Mouse (Mus musculus) layer of hippocampus, adult 2 months (tissue): ENCODE measurements around the gene 1110017D15Rik. TPM values are rescaled to one million over a fixed set of nuclear protein-coding genes. Genes with fewer than 3 reads are reported as not detected.

Experiments
- DNase-seq, 2 experiments: peaks; one replicate each; pipeline ENCODE4 v3.0.0; 2022; ENCODE audit warnings: low spot score in 2 of 2
- H3K27ac ChIP-seq: fragments of 200-600 bp; 2 replicates; pipeline ENCODE4 v1.8.1; 2022
- H3K4me3 ChIP-seq: fragments of 200-600 bp; 2 replicates; pipeline ENCODE4 v1.8.1; 2022; ENCODE audit warnings: mild to moderate bottlenecking
- CTCF ChIP-seq: fragments of 200-600 bp; conservative IDR thresholded peaks from 2 replicates; pipeline ENCODE4 v1.8.1; 2022; ENCODE audit warnings: antibody characterized with exemption, mild to moderate bottlenecking, moderate library complexity
- long read RNA-seq, 2 experiments: library from polyadenylated mRNA; stranded (forward); transcript quantifications; one replicate each; pipeline ENCODE4 v2.0.0; 2021; ENCODE audit warnings: borderline mapping rate in 2 of 2
- total RNA-seq, 2 experiments: library from RNA; stranded (reverse); gene quantifications; 2 replicates each; pipeline ENCODE4 v1.2.3; 2021

Gene 1110017D15Rik
- total RNA-seq, result 1 to 10 TPM; 4.5 to 6.1 TPM
- long read RNA-seq, experiment 1, partial matches to known transcripts, result 0 of 3 reads
- long read RNA-seq, experiment 1, other reads (novel, unspliced or antisense), result 1 of 3 reads
- long read RNA-seq, experiment 2, partial matches to known transcripts, result 1 of 5 reads
- long read RNA-seq, experiment 2, other reads (novel, unspliced or antisense), result 0 of 5 reads

DNA sequence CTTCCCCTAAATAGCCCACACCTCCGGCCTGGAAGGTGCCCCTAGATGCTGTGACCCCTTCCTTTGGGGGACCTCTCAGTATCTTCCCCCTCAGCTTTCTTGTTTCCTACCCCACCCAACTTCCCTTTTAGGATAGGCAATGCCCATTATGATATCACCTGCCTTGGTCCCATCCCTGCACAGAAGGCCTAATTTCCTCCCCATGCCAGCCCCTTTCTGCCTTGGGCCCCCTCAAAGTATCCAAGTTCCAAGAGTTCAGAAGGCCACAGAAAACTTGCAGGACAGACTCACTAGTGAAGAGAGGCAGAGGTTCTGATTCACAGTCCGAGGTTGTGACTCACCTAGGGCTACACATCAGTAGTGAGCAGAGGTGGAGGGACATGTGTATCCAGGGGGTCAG, at the start of gene 1110017D15Rik:
1110017D15Rik (minus strand) TSS at position 101 of the 400 bp plus-strand sequence.
- DNase-seq, result no peak
- no peak within 1 kb of the TSS for H3K4me3 ChIP-seq
- no peak for TF ChIP-seq CTCF
- H3K27ac ChIP-seq, result no peak within 1 kb of the TSS

- no peak for TF ChIP-seq CTCF
- Histone ChIP-seq H3K27ac (no peak overlapping the region), H3K4me3 (no peak overlapping the region; the same call in 1 of the 2 replicates)
- DNase-seq, result no peak
Measured at GRCm38 (mm10) chr4:41566123-41566522, 49.0 kb upstream of the 1110017D15Rik start.

- TF ChIP-seq CTCF, result no peak
- Histone ChIP-seq H3K27ac (no peak overlapping the region), H3K4me3 (no peak overlapping the region)
- no peak for DNase-seq
Measured at GRCm38 (mm10) chr4:41563297-41563696, 46.2 kb upstream of the 1110017D15Rik start.

GRCm38 (mm10) chr4:41557092-41557491, 40.0 kb upstream of the 1110017D15Rik start:
- peak overlapping the region; percentile 36 for H3K27ac ChIP-seq
- H3K4me3 ChIP-seq, result no peak overlapping the region
- TF ChIP-seq CTCF, result no peak
- peak in 1 of 2 experiments; percentile 29 for DNase-seq

GRCm38 (mm10) chr4:41556311-41556953, 39.3 kb upstream of the 1110017D15Rik start:
- no peak for TF ChIP-seq CTCF
- H3K4me3 ChIP-seq, result no peak overlapping the region
- no peak for DNase-seq
- H3K27ac ChIP-seq, result peak overlapping the region; percentile 28; the same call in 1 of the 2 replicates

- TF ChIP-seq CTCF, result no peak; the same call in 1 of the 2 replicates
- peak overlapping the region; percentile 16; the same call in 1 of the 2 replicates for H3K27ac ChIP-seq
Measured at GRCm38 (mm10) chr4:41554994-41555663, 38.0 kb upstream of the 1110017D15Rik start.

GRCm38 (mm10) chr4:41553116-41553515, 36.0 kb upstream of the 1110017D15Rik start:
- DNase-seq, result no peak
- no peak overlapping the region for H3K4me3 ChIP-seq
- no peak for TF ChIP-seq CTCF
- no peak overlapping the region for H3K27ac ChIP-seq

More at GRCm38 (mm10) chr4:41554994-41555663, 38.0 kb upstream of the 1110017D15Rik start:
- H3K4me3 ChIP-seq, result no peak overlapping the region
- DNase-seq, result peak in 1 of 2 experiments; percentile 36

- peak; percentile 91 for TF ChIP-seq CTCF
- H3K4me3 ChIP-seq, result no peak overlapping the region
- DNase-seq, result peak; percentile 63 to 68
- no peak overlapping the region for H3K27ac ChIP-seq
Measured at GRCm38 (mm10) chr4:41552529-41552928, 35.4 kb upstream of the 1110017D15Rik start.

DNA sequence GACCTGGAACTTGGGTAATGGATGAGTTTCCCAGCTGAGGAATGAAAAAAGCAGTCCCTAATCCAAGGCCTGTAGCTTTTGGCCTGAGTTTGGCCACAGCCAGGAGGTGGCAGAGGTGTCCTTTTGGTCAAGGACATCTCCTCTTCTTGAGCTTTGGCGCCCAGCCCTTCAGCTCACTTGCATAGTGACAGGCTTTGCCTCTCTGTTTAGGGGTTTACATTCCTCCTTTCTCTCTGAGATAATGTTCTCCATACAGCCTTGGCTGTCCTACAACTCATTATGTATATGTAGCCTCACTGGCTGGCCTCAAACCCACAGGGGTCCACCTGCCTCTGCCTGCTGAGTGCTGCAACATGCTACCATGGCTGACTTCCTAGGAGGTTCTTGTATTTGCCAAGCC, 30.0 kb upstream of the 1110017D15Rik start:
- no peak overlapping the region for H3K4me3 ChIP-seq
- H3K27ac ChIP-seq, result no peak overlapping the region
- DNase-seq, result no peak
- TF ChIP-seq CTCF, result no peak

DNA sequence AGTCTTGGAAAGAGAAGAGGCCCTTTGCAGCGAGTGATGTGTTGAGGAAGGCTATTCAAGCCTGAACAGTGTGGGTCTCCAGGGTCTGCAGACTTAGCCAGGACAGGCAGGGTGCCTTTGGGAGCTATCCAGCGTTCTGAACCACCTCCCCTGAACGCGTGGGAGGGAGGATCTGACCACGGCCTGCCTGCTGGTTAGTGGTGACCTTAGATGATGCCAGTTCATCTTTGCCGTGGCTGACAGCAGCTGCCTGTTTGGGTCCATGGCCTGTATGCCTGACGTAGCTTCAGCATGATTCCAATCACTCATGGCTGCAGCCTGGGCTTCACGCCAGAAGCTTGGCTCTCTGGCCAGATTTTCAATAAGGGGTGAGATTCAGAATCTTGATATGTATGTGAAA, 28.9 kb upstream of the 1110017D15Rik start:
- no peak for TF ChIP-seq CTCF
- no peak for DNase-seq
- no peak overlapping the region for H3K4me3 ChIP-seq
- peak overlapping the region; percentile 50; the same call in 1 of the 2 replicates for H3K27ac ChIP-seq

DNA sequence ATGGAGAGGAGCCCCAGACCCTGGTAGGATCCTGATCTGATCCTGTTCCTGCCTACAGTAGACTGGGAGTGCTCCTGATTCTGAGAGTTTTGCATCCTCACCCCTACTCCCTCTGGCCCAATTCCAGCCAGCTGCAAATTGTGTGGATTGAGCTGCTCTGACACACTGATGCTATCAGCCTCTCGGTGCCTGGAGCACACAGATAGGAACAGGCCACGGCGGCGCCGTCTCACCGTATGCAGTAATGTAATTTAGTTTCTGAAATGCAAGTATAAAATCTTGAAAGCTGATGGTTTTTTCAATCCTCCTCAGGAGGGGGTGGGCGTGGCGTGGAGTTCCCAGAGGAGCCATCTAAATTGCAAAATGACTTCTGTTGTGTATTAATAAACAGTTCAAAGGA, 25.0 kb upstream of the 1110017D15Rik start:
- no peak for TF ChIP-seq CTCF
- DNase-seq, result no peak
- Histone ChIP-seq H3K4me3 (no peak overlapping the region), H3K27ac (peak overlapping the region; percentile 51; the same call in 1 of the 2 replicates)

DNA sequence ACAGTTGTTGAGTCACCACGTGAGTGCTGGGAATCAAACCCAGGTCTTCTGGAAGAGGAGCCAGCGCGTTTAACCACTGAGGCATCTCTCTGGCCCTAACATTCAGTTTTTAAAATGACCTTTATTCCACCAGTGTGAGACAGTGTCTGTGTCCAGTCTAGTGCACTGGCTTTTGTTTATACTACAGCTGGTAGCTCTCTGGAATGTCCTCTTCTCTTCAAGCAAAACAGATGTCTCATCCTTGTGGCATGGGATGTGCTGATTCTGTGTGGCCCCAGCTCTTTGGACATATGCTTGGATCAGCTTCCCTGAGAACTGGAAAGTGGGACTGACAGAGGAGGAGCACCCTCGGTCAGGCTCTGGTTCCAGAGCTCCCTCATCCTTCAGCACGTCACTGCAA, 17.7 kb upstream of the 1110017D15Rik start:
- H3K27ac ChIP-seq, result no peak overlapping the region
- no peak for TF ChIP-seq CTCF
- no peak for DNase-seq
- no peak overlapping the region for H3K4me3 ChIP-seq

- DNase-seq, result no peak
- no peak for TF ChIP-seq CTCF
- Histone ChIP-seq H3K27ac (no peak overlapping the region), H3K4me3 (no peak overlapping the region)
Measured at GRCm38 (mm10) chr4:41532420-41532819, 15.3 kb upstream of the 1110017D15Rik start.

DNA sequence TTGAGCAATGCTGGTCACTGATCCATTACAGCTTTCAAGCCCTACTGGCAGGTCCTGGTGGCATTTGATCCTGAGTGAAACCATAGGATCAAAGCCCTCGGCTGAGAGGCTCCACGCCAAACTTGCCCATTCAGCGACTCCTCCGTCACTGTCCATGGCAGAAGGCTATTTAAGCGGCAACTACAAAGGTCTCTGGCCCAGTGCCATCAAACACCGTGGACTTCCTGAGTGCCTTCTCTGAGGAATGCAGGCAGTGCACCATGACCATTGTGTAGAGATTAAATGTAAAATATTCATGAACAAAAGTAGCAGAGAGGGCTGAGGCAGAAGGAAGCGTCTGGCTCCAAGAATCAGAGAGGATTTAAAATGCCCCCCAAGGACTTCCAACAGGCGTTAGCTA, 10.9 kb upstream of the 1110017D15Rik start:
- Histone ChIP-seq H3K27ac (no peak overlapping the region), H3K4me3 (no peak overlapping the region)
- no peak for TF ChIP-seq CTCF
- DNase-seq, result no peak
